Mouse (Mus musculus) cortical plate, adult 2 months (tissue): ENCODE data around the gene Pard6b.

Experiments used
- CTCF ChIP-seq: fragments of 200-500 bp; IDR thresholded peaks from 2 replicates; pipeline ENCODE4 v1.5.1; 2011; ENCODE audit warnings: mild to moderate bottlenecking, control low read depth, low read length; ENCODE audit not compliant: insufficient read depth; ENCODE audit errors: extremely low read depth
- POLR2A ChIP-seq: fragments of 200-500 bp; IDR thresholded peaks from 2 replicates; pipeline ENCODE4 v1.6.1; 2011; ENCODE audit warnings: mild to moderate bottlenecking, low read length, control low read depth; ENCODE audit not compliant: insufficient read depth; ENCODE audit errors: extremely low read depth

- no peak for TF ChIP-seq CTCF
- TF ChIP-seq POLR2A: no peak
These were observed 19.2 kb downstream of the Pard6b start for GRCm38 (mm10) chr2:168100008-168100407.
